Mouse (Mus musculus): ENCODE data around the gene Dennd4b. TPM values are rescaled to one million over a fixed set of nuclear protein-coding genes. Genes with fewer than 3 reads are reported as not detected.
A peak's percentile ranks its signal among the peaks of the same experiment; 100 is the strongest.
"Not testable (repeated sequence)": the region's sequence is repeated elsewhere in the genome, so short reads cannot be mapped to it uniquely, and the experiment has no call there.

Dennd4b gene
- polyA plus RNA-seq, 1 experiment from 2014 or later, result 7.5 TPM

GRCm38 (mm10) chr3:90277793-90278192 is 12.8 kb downstream of the Dennd4b start:
- Histone ChIP-seq H3K4me2 (no peak overlapping the region), H3K9ac (ENCODE audit: low read depth, low read length) (no peak overlapping the region), H3K27me3 (replicated peaks; ENCODE audit: control insufficient read depth, insufficient read depth, low read length) (no peaks in the 10 kb centered on the region), H3K27ac (ENCODE audit: low read depth, low read length) (no peak overlapping the region), H3K4me1 (replicated peaks; ENCODE audit: control insufficient read depth, insufficient read depth, low read length) (no peaks in the 10 kb centered on the region; the same call in 1 of the 2 replicates), H3K4me3 (ENCODE audit: low read depth, low read length) (no peak overlapping the region), H3K9me3 (ENCODE audit: control insufficient read depth, low read length) (no peaks in the 10 kb centered on the region), H3K36me3 (ENCODE audit: control insufficient read depth, insufficient read depth, low read length) (peaks cover 12% of the 10 kb centered on the region; the same call in 1 of the 2 replicates)
- WGBS, result 84% methylated on average over 9 of the region's 9 CpGs
- DNase-seq (ENCODE audit: low spot score), result no peak
- ATAC-seq (replicated peaks; ENCODE audit: low FRiP score), result no peak

DNA sequence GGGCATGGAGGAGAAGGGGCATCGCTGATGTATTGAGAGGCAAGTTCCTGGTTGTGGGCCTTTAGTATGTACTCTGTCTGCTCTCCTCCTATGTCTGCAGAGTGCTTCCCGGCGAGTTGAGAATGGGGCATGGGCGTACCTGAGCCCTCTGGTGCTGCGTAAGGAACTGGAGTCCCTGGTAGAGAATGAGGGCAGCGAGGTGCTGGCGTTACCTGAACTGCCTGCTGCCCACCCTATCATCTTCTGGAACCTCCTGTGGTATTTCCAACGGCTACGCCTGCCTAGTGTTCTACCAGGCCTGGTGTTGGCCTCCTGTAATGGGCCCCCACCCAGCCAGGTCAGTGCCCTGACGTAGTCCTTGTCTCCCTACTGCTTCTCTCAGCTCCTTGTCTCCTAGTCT is 13.2 kb downstream of the Dennd4b start:
- no peaks in the 10 kb centered on the region; the same call in 1 of the 2 replicates for H3K4me1 ChIP-seq (replicated peaks; ENCODE audit: control insufficient read depth, insufficient read depth, low read length)
- peaks cover 12% of the 10 kb centered on the region; the same call in 1 of the 2 replicates for H3K36me3 ChIP-seq (ENCODE audit: control insufficient read depth, insufficient read depth, low read length)
- no peak overlapping the region for H3K4me3 ChIP-seq (ENCODE audit: low read depth, low read length)
- no peaks in the 10 kb centered on the region for H3K27me3 ChIP-seq (replicated peaks; ENCODE audit: control insufficient read depth, insufficient read depth, low read length)
- H3K9me3 ChIP-seq (ENCODE audit: control insufficient read depth, low read length), result no peaks in the 10 kb centered on the region
- DNase-seq (ENCODE audit: low spot score), result no peak
- no peak overlapping the region for H3K27ac ChIP-seq (ENCODE audit: low read depth, low read length)
- no peak overlapping the region for H3K9ac ChIP-seq (ENCODE audit: low read depth, low read length)
- no peak for ATAC-seq (replicated peaks; ENCODE audit: low FRiP score)
- no peak overlapping the region for H3K4me2 ChIP-seq
- WGBS, result 96% methylated on average over 10 of the region's 10 CpGs

DNA sequence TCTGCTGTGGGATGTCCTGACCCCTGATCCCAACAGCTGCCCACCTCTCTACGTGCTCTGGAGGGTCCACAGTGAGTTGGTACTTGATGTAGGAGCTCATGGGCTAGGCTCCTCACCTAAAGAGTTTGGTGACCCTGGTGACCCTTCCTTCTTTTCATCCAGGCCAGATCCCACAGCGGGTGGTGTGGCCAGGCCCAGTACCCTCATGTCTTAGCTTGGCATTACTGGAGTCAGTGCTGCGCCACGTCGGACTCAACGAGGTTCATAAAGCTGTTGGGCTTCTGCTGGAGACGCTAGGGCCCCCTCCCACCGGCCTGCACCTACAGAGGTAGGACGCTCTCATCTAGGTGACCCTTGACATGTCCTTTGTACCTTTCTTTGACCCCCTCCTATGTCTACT is 14.2 kb downstream of the Dennd4b start:
- Histone ChIP-seq H3K9me3 (ENCODE audit: control insufficient read depth, low read length) (no peaks in the 10 kb centered on the region), H3K4me1 (replicated peaks; ENCODE audit: control insufficient read depth, insufficient read depth, low read length) (no peaks in the 10 kb centered on the region; the same call in 1 of the 2 replicates), H3K9ac (ENCODE audit: low read depth, low read length) (no peak overlapping the region), H3K36me3 (ENCODE audit: control insufficient read depth, insufficient read depth, low read length) (peaks cover 12% of the 10 kb centered on the region; the same call in 1 of the 2 replicates), H3K4me2 (no peak overlapping the region), H3K27me3 (replicated peaks; ENCODE audit: control insufficient read depth, insufficient read depth, low read length) (no peaks in the 10 kb centered on the region), H3K4me3 (ENCODE audit: low read depth, low read length) (no peak overlapping the region), H3K27ac (ENCODE audit: low read depth, low read length) (no peak overlapping the region)
- DNase-seq (ENCODE audit: low spot score) (no peak), ATAC-seq (replicated peaks; ENCODE audit: low FRiP score) (no peak)
- WGBS, result 89% methylated on average over 9 of the region's 9 CpGs

GRCm38 (mm10) chr3:90279743-90280142 is 14.8 kb downstream of the Dennd4b start:
- peaks cover 12% of the 10 kb centered on the region; the same call in 1 of the 2 replicates for H3K36me3 ChIP-seq (ENCODE audit: control insufficient read depth, insufficient read depth, low read length)
- no peaks in the 10 kb centered on the region for H3K27me3 ChIP-seq (replicated peaks; ENCODE audit: control insufficient read depth, insufficient read depth, low read length)
- no peak overlapping the region for H3K9ac ChIP-seq (ENCODE audit: low read depth, low read length)
- DNase-seq (ENCODE audit: low spot score) (no peak), ATAC-seq (replicated peaks; ENCODE audit: low FRiP score) (no peak)
- H3K4me2 ChIP-seq, result no peak overlapping the region
- no peaks in the 10 kb centered on the region; the same call in 1 of the 2 replicates for H3K4me1 ChIP-seq (replicated peaks; ENCODE audit: control insufficient read depth, insufficient read depth, low read length)
- no peaks in the 10 kb centered on the region for H3K9me3 ChIP-seq (ENCODE audit: control insufficient read depth, low read length)
- H3K4me3 ChIP-seq (ENCODE audit: low read depth, low read length), result no peak overlapping the region
- WGBS, result 90% methylated on average over 7 of the region's 7 CpGs
- H3K27ac ChIP-seq (ENCODE audit: low read depth, low read length), result no peak overlapping the region

- H3K4me1 ChIP-seq (replicated peaks; ENCODE audit: control insufficient read depth, insufficient read depth, low read length), result no peaks in the 10 kb centered on the region; the same call in 1 of the 2 replicates
- H3K4me3 ChIP-seq (ENCODE audit: low read depth, low read length), result no peak overlapping the region
- ATAC-seq (replicated peaks; ENCODE audit: low FRiP score) (no peak), DNase-seq (ENCODE audit: low spot score) (no peak)
- peaks cover 12% of the 10 kb centered on the region; the same call in 1 of the 2 replicates for H3K36me3 ChIP-seq (ENCODE audit: control insufficient read depth, insufficient read depth, low read length)
- H3K27me3 ChIP-seq (replicated peaks; ENCODE audit: control insufficient read depth, insufficient read depth, low read length), result no peaks in the 10 kb centered on the region
- no peak overlapping the region for H3K9ac ChIP-seq (ENCODE audit: low read depth, low read length)
- no peaks in the 10 kb centered on the region for H3K9me3 ChIP-seq (ENCODE audit: control insufficient read depth, low read length)
- no peak overlapping the region for H3K27ac ChIP-seq (ENCODE audit: low read depth, low read length)
- H3K4me2 ChIP-seq, result no peak overlapping the region
- 91% methylated on average over 9 of the region's 9 CpGs for WGBS
Observed at GRCm38 (mm10) chr3:90280708-90281107, 15.7 kb downstream of the Dennd4b start.

DNA sequence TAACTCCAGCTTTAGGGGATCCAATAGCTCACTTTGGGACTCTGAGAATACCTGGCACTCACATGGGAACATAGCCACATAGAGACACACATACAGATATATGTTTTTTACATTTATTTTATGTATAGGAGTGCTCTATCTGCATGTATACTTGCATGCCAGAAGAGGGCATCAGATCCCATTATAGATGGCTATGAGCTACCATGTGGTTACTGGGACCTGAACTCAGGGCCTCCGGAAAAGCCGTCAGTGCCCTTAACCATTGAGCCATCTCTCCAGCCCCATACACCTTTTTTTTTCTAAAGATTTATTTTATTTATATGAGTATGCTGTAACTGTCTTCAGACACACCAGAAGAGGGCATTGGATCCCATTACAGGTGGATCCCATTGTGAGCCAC is 19.2 kb downstream of the Dennd4b start:
- WGBS, result 96% methylated on average over 2 of the region's 2 CpGs
- ATAC-seq (replicated peaks; ENCODE audit: low FRiP score) (no peak), DNase-seq (ENCODE audit: low spot score) (no peak)
- Histone ChIP-seq H3K4me1 (replicated peaks; ENCODE audit: control insufficient read depth, insufficient read depth, low read length) (no peaks in the 10 kb centered on the region), H3K9me3 (ENCODE audit: control insufficient read depth, low read length) (no peaks in the 10 kb centered on the region), H3K27me3 (replicated peaks; ENCODE audit: control insufficient read depth, insufficient read depth, low read length) (no peaks in the 10 kb centered on the region), H3K36me3 (ENCODE audit: control insufficient read depth, insufficient read depth, low read length) (peaks cover 8% of the 10 kb centered on the region; the same call in 1 of the 2 replicates), H3K4me3 (ENCODE audit: low read depth, low read length) (no peak overlapping the region), H3K27ac (ENCODE audit: low read depth, low read length) (no peak overlapping the region), H3K4me2 (no peak overlapping the region), H3K9ac (ENCODE audit: low read depth, low read length) (no peak overlapping the region)

DNA sequence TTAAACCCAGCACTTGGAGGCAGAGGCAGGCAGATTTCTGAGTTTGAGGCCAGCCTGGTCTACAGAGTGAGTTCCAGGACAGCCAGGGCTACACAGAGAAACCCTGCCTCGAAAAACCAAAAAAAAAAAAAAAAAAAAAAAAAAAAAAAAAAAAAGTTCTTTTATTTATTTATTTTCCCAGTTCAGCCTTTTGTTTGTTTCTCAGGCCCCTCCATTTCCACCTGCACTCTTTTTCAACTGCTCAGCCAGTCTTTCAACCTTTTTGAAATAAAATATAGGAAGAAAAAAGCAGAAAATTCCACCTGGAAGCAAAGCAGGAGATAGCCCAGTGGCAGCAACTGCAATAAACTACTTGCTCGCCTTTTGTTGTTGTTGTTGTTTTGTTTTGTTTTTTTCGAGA is 24.4 kb downstream of the Dennd4b start:
- not testable (repeated sequence) for DNase-seq (ENCODE audit: low spot score); H3K4me1 ChIP-seq (replicated peaks; ENCODE audit: control insufficient read depth, insufficient read depth, low read length); H3K27ac ChIP-seq (ENCODE audit: low read depth, low read length); ATAC-seq (replicated peaks; ENCODE audit: low FRiP score); H3K4me2 ChIP-seq; H3K9me3 ChIP-seq (ENCODE audit: control insufficient read depth, low read length); H3K27me3 ChIP-seq (replicated peaks; ENCODE audit: control insufficient read depth, insufficient read depth, low read length); H3K36me3 ChIP-seq (ENCODE audit: control insufficient read depth, insufficient read depth, low read length); H3K4me3 ChIP-seq (ENCODE audit: low read depth, low read length); H3K9ac ChIP-seq (ENCODE audit: low read depth, low read length)
- 72% methylated on average over 2 of the region's 3 CpGs for WGBS

- H3K36me3 ChIP-seq (ENCODE audit: control insufficient read depth, insufficient read depth, low read length), result no peaks in the 10 kb centered on the region
- DNase-seq (ENCODE audit: low spot score) (no peak), ATAC-seq (replicated peaks; ENCODE audit: low FRiP score) (no peak)
- 88% methylated on average over 1 of the region's 1 CpGs for WGBS
- H3K4me2 ChIP-seq, result no peak overlapping the region
- no peaks in the 10 kb centered on the region for H3K27me3 ChIP-seq (replicated peaks; ENCODE audit: control insufficient read depth, insufficient read depth, low read length)
- no peak overlapping the region for H3K9ac ChIP-seq (ENCODE audit: low read depth, low read length)
- H3K9me3 ChIP-seq (ENCODE audit: control insufficient read depth, low read length), result no peaks in the 10 kb centered on the region
- no peak overlapping the region for H3K27ac ChIP-seq (ENCODE audit: low read depth, low read length)
- peaks cover 13% of the 10 kb centered on the region for H3K4me1 ChIP-seq (replicated peaks; ENCODE audit: control insufficient read depth, insufficient read depth, low read length)
- no peak overlapping the region for H3K4me3 ChIP-seq (ENCODE audit: low read depth, low read length)
Observed at GRCm38 (mm10) chr3:90290602-90291001, 25.6 kb downstream of the Dennd4b start.

- Histone ChIP-seq H3K9ac (ENCODE audit: low read depth, low read length) (peak overlapping the region; percentile 76), H3K9me3 (ENCODE audit: control insufficient read depth, low read length) (no peaks in the 10 kb centered on the region), H3K4me1 (replicated peaks; ENCODE audit: control insufficient read depth, insufficient read depth, low read length) (peaks cover 13% of the 10 kb centered on the region), H3K4me3 (ENCODE audit: low read depth, low read length) (peak overlapping the region; percentile 84), H3K27me3 (replicated peaks; ENCODE audit: control insufficient read depth, insufficient read depth, low read length) (no peaks in the 10 kb centered on the region), H3K36me3 (ENCODE audit: control insufficient read depth, insufficient read depth, low read length) (no peaks in the 10 kb centered on the region), H3K4me2 (peak overlapping the region; percentile 73), H3K27ac (ENCODE audit: low read depth, low read length) (peak overlapping the region; percentile 93; the same call in 1 of the 2 replicates)
- no peak for DNase-seq (ENCODE audit: low spot score)
- ATAC-seq (replicated peaks; ENCODE audit: low FRiP score), result no peak
- 36% methylated on average over 2 of the region's 2 CpGs for WGBS
Observed at GRCm38 (mm10) chr3:90291982-90292344, 27.0 kb downstream of the Dennd4b start.

All from liver, embryonic 11.5 days (tissue).